Mouse (Mus musculus) neutrophil, adult 5-6 weeks (primary cell): ENCODE results near the gene Cyp4f18. TPM values are rescaled to one million over a fixed set of nuclear protein-coding genes. Genes with fewer than 3 reads are reported as not detected.

Experiments used
- ATAC-seq: fragments of 151-379, 151-347 bp; 2 replicates; pipeline ENCODE4 v1.8.0; 2017; ENCODE audit warnings: mild to moderate bottlenecking, moderate TSS enrichment; ENCODE audit not compliant: insufficient number of reproducible peaks, poor library complexity, low FRiP score, severe bottlenecking; ENCODE audit errors: extremely low read depth
- total RNA-seq: library from RNA; stranded (forward); fragments of 200-1000 nt; gene quantifications from 2 replicates; pipeline ENCODE4 v1.2.3, GENCODE M21; 2017

Cyp4f18 gene
- total RNA-seq, 1 experiment from 2014 or later, result 280 TPM

- no peak for ATAC-seq
These were observed 60.8 kb downstream of the Cyp4f18 start for GRCm38 (mm10) chr8:71948624-71949023.

- ATAC-seq, result no peak
These were observed 67.7 kb downstream of the Cyp4f18 start for GRCm38 (mm10) chr8:71941776-71942175.

- ATAC-seq, result no peak
These were observed 68.9 kb downstream of the Cyp4f18 start for GRCm38 (mm10) chr8:71940293-71941208.

Other genes with a start within 250 kb of the Cyp4f18 start
- 12.4 and 14.2 TPM in 2 replicates for gene Zfp709, start 127.6 kb downstream of the Cyp4f18 start, total RNA-seq
- gene Zfp882, start 101.0 kb downstream of the Cyp4f18 start, total RNA-seq, result 13.2 and 18.3 TPM in 2 replicates
- gene Zfp617, start 101.0 kb downstream of the Cyp4f18 start, total RNA-seq, result 22.5 and 25.1 TPM in 2 replicates
- gene Zfp961, start 58.6 kb downstream of the Cyp4f18 start, total RNA-seq, result 30.8 and 40.4 TPM in 2 replicates
- 0.12 and 0.47 TPM in 2 replicates for gene Olfr372, start 31.6 kb upstream of the Cyp4f18 start, total RNA-seq
- 0.61 TPM in 1 of 2 replicates, not detected in the other for gene Olfr373, start 73.6 kb upstream of the Cyp4f18 start, total RNA-seq
- gene Olfr374, start 97.4 kb upstream of the Cyp4f18 start, total RNA-seq, result 0.12 TPM in 2 replicates
- 600 and 603 TPM in 2 replicates for gene Tpm4, start 125.3 kb upstream of the Cyp4f18 start, total RNA-seq
- 510 and 563 TPM in 2 replicates for gene Rab8a, start 151.6 kb upstream of the Cyp4f18 start, total RNA-seq
- gene Hsh2d, start 180.0 kb upstream of the Cyp4f18 start, total RNA-seq, result 38.6 and 47.4 TPM in 2 replicates
- gene Cib3, start 203.2 kb upstream of the Cyp4f18 start, total RNA-seq, result 1.6 and 1.7 TPM in 2 replicates
- gene Gm11034, start 204.0 kb upstream of the Cyp4f18 start, total RNA-seq, result not detected in 2 replicates
- 259 and 282 TPM in 2 replicates for gene Fam32a, start 210.1 kb upstream of the Cyp4f18 start, total RNA-seq
- 156 and 166 TPM in 2 replicates for gene Ap1m1, start 230.4 kb upstream of the Cyp4f18 start, total RNA-seq